Mouse (Mus musculus): Measurements from ENCODE around the gene Mad1l1.

DNA sequence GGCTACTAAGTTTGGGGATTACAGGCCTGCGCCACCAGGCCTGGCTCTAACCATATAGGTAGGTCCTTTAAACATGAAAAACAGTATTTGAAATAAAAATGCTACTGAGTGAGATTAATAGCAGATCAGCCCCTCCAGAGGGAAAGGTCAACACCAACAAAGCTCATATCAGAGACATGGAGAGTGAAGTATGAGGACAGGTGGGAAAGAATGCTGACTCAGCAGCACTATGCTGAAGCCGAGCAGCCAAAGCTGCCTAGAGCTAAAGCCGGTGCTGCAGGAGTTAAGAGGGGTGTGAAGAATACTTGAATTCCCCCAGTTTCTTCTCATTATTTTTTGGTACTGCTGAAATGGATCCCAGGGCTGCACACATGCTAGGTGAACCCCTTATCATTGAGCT, 268.9 kb downstream of the Mad1l1 start:
- TF ChIP-seq CTCF (conservative IDR thresholded peaks at IDR 0.05; ENCODE audit: insufficient read depth, insufficient read length, low read depth, low read length) (no peak), POLR2A (IDR thresholded peaks at IDR 0.05; ENCODE audit: low read depth, low read length) (no peak)

Data from kidney, adult 2 months (tissue).